Mouse (Mus musculus) liver, embryonic 11.5 days (tissue): Measurements from ENCODE around the gene Fxyd1. TPM values are rescaled to one million over a fixed set of nuclear protein-coding genes. Genes with fewer than 3 reads are reported as not detected.

ENCODE experiments used
- ATAC-seq: fragments of 200-750 bp; cut with Nextera tagmentation; replicated peaks from 2 replicates; pipeline ENCODE4 v1.8.0; 2017; ENCODE audit warnings: moderate number of reproducible peaks, mild to moderate bottlenecking, moderate TSS enrichment, moderate library complexity; ENCODE audit not compliant: low FRiP score
- DNase-seq: peaks from one replicate; pipeline ENCODE4 v3.0.0-alpha.2; 2017; ENCODE audit warnings: low spot score
- H3K27ac ChIP-seq: fragments of 300-500 bp; sonication (generic); 2 replicates; pipeline ENCODE4 v1.5.1; 2014; ENCODE audit warnings: mild to moderate bottlenecking, low read depth, low read length, control low read depth
- H3K27me3 ChIP-seq: fragments of 300-500 bp; sonication (generic); replicated peaks from 2 replicates; pipeline ENCODE4 v1.6.1; 2014; ENCODE audit warnings: low read length, mixed read lengths; ENCODE audit not compliant: control insufficient read depth, insufficient read depth
- H3K36me3 ChIP-seq: fragments of 300-500 bp; sonication (generic); 2 replicates; pipeline ENCODE4 v1.6.1; 2014; ENCODE audit warnings: mild to moderate bottlenecking, low read length, moderate library complexity, mixed read lengths; ENCODE audit not compliant: control insufficient read depth, insufficient read depth
- H3K4me1 ChIP-seq: fragments of 300-500 bp; sonication (generic); replicated peaks from 2 replicates; pipeline ENCODE4 v1.6.1; 2014; ENCODE audit warnings: low read length, mixed read lengths; ENCODE audit not compliant: control insufficient read depth, insufficient read depth
- H3K4me2 ChIP-seq: fragments of 300-500 bp; sonication (generic); 2 replicates; pipeline ENCODE4 v1.6.1; 2014; ENCODE audit warnings: mild to moderate bottlenecking, control low read depth, moderate library complexity
- H3K4me3 ChIP-seq: fragments of 300-500 bp; sonication (generic); 2 replicates; pipeline ENCODE4 v1.5.1; 2014; ENCODE audit warnings: low read depth, low read length, control low read depth
- H3K9ac ChIP-seq: fragments of 300-500 bp; sonication (generic); 2 replicates; pipeline ENCODE4 v1.6.1; 2014; ENCODE audit warnings: low read depth, low read length, control low read depth
- H3K9me3 ChIP-seq: fragments of 300-500 bp; sonication (generic); 2 replicates; pipeline ENCODE4 v1.6.1; 2016; ENCODE audit warnings: low read length, inconsistent platforms, mixed read lengths; ENCODE audit not compliant: control insufficient read depth
- WGBS: fragments of 180-500 bp; shearing (Covaris S2); extraction: QIAGEN DNeasy Blood & Tissue Kit; methylation state at CpG from one replicate; pipeline ENCODE4 v1.1.7; 2014; 5-methylcytosine and 5-hydroxymethylcytosine counted together
- polyA plus RNA-seq: library from polyadenylated mRNA; unstranded; fragments of >200 nt; fragmentation: Nextera tagmentation; extraction: Ambion mirVana; gene quantifications from 2 replicates; pipeline ENCODE4 v1.2.1, GENCODE M21; 2014

Gene Fxyd1
- polyA plus RNA-seq, 1 experiment from 2014 or later: 35.8 TPM

DNA sequence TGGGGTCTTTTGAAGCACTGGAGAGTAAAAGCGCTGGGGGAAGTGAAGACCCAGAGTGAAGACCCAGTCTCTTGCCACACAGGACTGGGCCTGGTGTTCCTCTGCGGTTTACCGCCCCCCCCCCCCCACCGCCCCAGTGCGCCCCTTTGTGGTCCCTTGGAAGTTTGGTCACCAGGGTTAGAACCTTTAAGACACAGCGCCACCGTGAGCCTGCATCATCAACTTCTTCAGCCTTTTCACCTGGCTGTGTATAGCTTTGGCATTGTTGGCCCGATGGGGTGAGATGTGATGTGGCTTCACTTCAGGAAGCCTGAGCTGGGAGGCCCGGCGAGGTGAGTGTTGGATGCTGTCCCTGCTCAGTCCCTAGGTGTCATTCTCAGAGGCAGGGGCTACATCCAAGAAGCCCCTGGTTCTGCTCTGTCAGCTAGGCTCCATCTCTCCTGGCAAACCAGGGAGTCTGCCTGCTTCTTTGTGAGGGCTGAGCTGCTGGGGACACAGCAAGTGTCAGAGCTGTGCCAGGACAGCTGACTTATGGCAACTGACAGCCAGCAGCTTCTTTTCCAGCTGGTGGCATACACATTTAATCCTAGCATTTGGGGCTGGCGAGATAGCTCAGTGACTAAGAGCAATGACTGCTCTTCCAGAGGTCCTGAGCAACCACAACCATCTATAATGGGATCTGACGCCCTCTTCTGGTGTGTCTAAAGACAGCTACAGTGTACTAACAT is 37.9 kb upstream of the Fxyd1 start:
- H3K4me2 ChIP-seq: no peak overlapping the region
- no peak overlapping the region for H3K9ac ChIP-seq
- no peaks in the 10 kb centered on the region for H3K4me1 ChIP-seq
- ATAC-seq (no peak), DNase-seq (no peak)
- no peaks in the 10 kb centered on the region; the same call in 1 of the 2 replicates for H3K27me3 ChIP-seq
- WGBS: 24% methylated on average over 12 of the region's 12 CpGs
- H3K36me3 ChIP-seq: no peaks in the 10 kb centered on the region
- H3K9me3 ChIP-seq: no peaks in the 10 kb centered on the region
- H3K27ac ChIP-seq: no peak overlapping the region
- no peak overlapping the region for H3K4me3 ChIP-seq

DNA sequence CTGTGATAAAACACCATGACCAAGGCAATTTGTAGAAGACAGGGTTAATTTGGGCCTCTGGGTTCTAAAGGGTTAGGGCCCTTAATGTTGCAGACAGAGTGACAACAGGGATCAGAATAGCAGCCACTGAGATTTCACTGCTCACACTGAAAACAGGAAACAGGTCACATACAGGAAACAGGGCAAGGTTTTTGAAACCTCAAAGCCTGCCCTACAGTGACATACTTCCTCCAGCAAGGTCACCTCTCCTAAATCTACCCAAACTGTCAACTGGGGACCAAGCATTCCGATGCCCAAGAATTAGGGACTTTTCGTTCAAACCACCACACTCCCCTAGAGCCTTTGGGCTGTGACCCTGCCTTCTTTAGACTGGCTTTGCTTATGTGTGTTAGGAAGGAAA is 32.7 kb upstream of the Fxyd1 start:
- H3K4me3 ChIP-seq: no peak overlapping the region
- no peaks in the 10 kb centered on the region for H3K36me3 ChIP-seq
- H3K9me3 ChIP-seq: no peaks in the 10 kb centered on the region
- no peak for ATAC-seq
- peaks cover 4% of the 10 kb centered on the region; the same call in 1 of the 2 replicates for H3K4me1 ChIP-seq
- H3K27ac ChIP-seq: no peak overlapping the region
- H3K9ac ChIP-seq: no peak overlapping the region
- no peak for DNase-seq
- no peaks in the 10 kb centered on the region; the same call in 1 of the 2 replicates for H3K27me3 ChIP-seq
- WGBS: 41% methylated on average over 2 of the region's 2 CpGs
- H3K4me2 ChIP-seq: no peak overlapping the region

DNA sequence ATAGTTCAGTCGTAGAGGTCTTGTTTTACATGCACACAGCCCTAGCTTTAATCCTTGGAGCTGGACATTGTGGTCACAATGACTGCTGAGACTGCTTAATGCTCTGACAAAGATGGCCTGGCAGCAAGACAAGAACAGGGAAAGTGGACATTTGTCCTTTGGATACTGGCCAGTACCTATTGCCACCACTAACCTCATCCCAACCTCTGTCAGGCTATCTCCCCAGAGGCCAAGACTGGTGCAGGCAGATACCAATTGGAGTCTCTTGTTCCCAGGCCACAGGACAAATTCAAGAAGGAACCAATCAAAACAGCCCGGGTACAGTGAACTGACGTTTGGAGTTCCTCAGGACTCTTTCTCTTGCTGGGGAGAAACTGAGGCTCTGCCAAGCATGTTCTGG is 31.2 kb upstream of the Fxyd1 start:
- no peak overlapping the region for H3K27ac ChIP-seq

DNA sequence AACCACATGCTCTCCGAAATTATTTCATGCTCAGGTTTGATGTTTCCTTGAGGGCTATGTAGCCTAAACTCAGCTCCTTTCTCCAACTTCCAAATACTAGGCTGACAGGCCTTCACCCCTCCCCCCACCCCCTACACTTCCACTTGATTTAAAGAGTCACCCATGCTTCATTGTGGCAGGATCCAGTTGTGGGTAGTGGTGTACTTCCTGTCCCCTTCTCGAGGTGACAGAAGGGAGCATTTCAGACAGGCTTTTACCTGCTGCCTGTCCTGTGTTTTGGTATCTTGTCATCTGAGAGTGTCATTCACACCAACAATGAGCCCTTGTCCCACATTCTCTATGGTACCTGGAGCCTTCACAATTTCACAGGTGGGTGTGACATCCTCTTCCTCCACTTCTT is 30.3 kb upstream of the Fxyd1 start:
- Histone ChIP-seq H3K4me1 (peaks cover 4% of the 10 kb centered on the region; the same call in 1 of the 2 replicates), H3K27ac (no peak overlapping the region), H3K27me3 (no peaks in the 10 kb centered on the region), H3K9ac (no peak overlapping the region), H3K4me3 (no peak overlapping the region), H3K4me2 (no peak overlapping the region), H3K9me3 (no peaks in the 10 kb centered on the region), H3K36me3 (no peaks in the 10 kb centered on the region)
- WGBS: 41% methylated on average over 2 of the region's 2 CpGs
- ATAC-seq: no peak
- DNase-seq: no peak

More for the DNA sequence above, 31.2 kb upstream of the Fxyd1 start:
- no peaks in the 10 kb centered on the region for H3K36me3 ChIP-seq
- no peak overlapping the region for H3K4me2 ChIP-seq
- DNase-seq: no peak
- no peak overlapping the region for H3K4me3 ChIP-seq
- peaks cover 4% of the 10 kb centered on the region; the same call in 1 of the 2 replicates for H3K4me1 ChIP-seq
- no peaks in the 10 kb centered on the region for H3K9me3 ChIP-seq
- no peak for ATAC-seq
- WGBS: 65% methylated on average over 3 of the region's 3 CpGs
- no peaks in the 10 kb centered on the region for H3K27me3 ChIP-seq
- no peak overlapping the region for H3K9ac ChIP-seq

DNA sequence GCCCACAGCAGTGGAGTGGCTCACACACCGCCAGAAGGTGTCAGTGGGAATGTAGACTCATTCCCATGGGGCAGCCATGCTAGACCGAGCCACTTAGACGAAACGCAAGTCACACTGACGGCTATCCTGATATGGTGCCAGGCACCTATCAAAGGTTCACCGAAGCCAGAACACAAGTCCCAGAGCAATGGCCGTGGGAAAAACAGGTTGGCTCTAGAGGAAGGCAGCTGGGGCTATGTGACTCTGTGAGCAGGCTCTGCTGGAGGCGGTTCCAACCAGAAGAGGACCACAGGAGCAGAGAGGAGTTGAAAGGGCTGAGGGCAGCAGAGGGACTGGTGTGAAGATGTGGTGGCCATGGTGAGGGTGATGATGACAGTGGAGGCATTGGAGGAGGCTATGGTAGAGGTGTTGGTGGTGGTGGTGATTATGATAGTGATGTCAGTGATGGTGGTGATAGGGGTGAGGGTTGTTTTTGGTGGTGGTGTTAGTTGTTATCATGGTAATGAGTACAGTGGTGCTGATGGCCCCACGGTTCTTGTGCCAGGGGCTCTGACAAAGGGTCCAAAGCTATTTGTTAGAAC is 29.3 kb upstream of the Fxyd1 start:
- no peaks in the 10 kb centered on the region for H3K27me3 ChIP-seq
- no peak for DNase-seq
- ATAC-seq: no peak
- no peak overlapping the region for H3K4me2 ChIP-seq
- no peaks in the 10 kb centered on the region for H3K9me3 ChIP-seq
- no peaks in the 10 kb centered on the region for H3K36me3 ChIP-seq
- H3K4me3 ChIP-seq: no peak overlapping the region
- 91% methylated on average over 9 of the region's 9 CpGs for WGBS
- H3K9ac ChIP-seq: no peak overlapping the region
- H3K4me1 ChIP-seq: peaks cover 4% of the 10 kb centered on the region; the same call in 1 of the 2 replicates
- H3K27ac ChIP-seq: no peak overlapping the region

DNA sequence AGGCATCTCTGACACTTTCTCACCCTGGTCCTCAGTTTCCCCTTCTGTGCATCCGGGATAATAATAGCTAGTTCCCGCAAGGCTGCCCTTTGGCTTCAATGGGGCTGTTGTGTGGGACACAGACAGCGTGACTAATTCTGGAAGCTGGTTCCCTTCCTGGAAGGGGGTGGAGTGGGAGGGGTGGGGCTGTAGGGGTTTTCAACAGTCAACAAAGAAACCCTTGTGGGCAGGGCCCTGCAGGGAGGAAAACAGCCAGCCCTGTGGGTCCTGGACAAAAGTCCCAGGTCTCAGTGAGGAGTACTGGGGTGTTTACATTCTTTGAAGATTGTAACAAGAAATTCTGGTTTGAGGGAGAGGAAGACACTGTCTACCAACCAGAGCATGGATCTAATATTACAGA is 28.2 kb upstream of the Fxyd1 start:
- DNase-seq (no peak), ATAC-seq (no peak)
- Histone ChIP-seq H3K4me1 (peaks cover 4% of the 10 kb centered on the region; the same call in 1 of the 2 replicates), H3K9me3 (no peaks in the 10 kb centered on the region), H3K27me3 (no peaks in the 10 kb centered on the region), H3K4me3 (no peak overlapping the region), H3K9ac (no peak overlapping the region), H3K4me2 (no peak overlapping the region), H3K27ac (peak overlapping the region; percentile 32; the same call in 1 of the 2 replicates), H3K36me3 (no peaks in the 10 kb centered on the region)
- 57% methylated on average over 3 of the region's 3 CpGs for WGBS

DNA sequence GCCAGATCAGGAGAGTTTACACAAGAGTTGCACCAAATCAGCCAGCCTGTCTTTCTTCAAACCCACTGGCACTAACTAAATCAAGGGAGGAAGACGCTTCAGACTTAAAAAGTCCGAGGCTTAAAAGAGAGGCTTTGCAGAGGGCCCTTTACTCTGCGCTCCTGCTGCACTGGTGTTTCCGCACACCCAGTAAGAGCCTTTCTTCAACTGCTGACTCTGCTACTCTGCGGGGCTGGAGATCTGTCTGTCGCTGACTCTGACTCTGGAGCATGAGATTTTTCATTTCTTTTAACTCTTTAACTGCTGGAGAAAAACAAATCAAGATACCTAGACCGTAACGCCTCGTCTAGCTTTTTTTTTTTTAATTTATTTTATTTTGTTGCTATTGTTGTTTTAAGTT is 27.1 kb upstream of the Fxyd1 start:
- 58% methylated on average over 9 of the region's 9 CpGs for WGBS
- H3K27ac ChIP-seq: peak overlapping the region; percentile 43; the same call in 1 of the 2 replicates
- H3K9ac ChIP-seq: no peak overlapping the region

DNA sequence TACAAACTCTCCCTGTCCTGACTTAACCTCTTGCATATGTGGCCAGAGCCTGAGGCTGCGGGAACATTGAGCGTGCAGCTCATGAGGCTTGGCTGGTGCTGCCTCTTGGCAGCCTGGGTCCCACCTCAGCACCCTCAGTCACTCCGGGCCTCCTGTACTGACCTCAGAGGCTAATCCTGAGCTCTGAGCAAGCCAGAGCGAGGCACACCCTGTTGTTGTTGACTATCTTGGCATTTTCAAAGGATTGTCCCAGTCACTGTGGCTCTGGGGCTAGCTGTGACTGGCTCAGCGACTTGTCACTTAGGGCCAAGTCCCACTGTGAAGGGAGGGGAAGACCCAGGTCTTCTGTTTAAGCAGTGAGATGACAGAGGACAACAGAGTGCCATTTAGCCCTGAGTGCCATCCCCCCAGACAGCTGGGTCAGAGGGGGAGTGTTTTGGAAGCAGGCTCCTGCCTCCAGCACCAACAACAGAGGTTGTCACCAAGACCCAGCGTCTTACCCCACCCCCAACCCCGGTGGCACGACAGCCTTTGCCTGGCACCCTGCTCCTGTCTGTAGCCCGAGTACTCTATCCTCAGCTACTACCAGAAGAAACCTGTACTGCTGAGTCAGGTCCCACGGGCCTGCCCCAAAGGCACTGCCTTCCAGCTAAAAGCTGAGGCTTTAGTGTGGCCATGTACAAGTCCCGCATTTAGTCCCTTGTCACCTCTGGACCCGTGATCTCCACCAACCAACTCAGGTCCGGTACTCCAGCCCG is 26.0 kb upstream of the Fxyd1 start:
- Histone ChIP-seq H3K4me3 (no peak overlapping the region), H3K4me2 (no peak overlapping the region), H3K27me3 (no peaks in the 10 kb centered on the region), H3K27ac (no peak overlapping the region), H3K36me3 (no peaks in the 10 kb centered on the region), H3K4me1 (peaks cover 4% of the 10 kb centered on the region; the same call in 1 of the 2 replicates), H3K9me3 (no peaks in the 10 kb centered on the region), H3K9ac (no peak overlapping the region)
- no peak for DNase-seq
- no peak for ATAC-seq
- 61% methylated on average over 14 of the region's 14 CpGs for WGBS

More for the DNA sequence above, 27.1 kb upstream of the Fxyd1 start:
- ATAC-seq: no peak
- H3K9me3 ChIP-seq: no peaks in the 10 kb centered on the region
- peaks cover 4% of the 10 kb centered on the region; the same call in 1 of the 2 replicates for H3K4me1 ChIP-seq
- H3K4me2 ChIP-seq: no peak overlapping the region
- no peak overlapping the region for H3K4me3 ChIP-seq
- no peaks in the 10 kb centered on the region for H3K27me3 ChIP-seq
- H3K36me3 ChIP-seq: no peaks in the 10 kb centered on the region
- no peak for DNase-seq
